In the genomic region with DNA sequence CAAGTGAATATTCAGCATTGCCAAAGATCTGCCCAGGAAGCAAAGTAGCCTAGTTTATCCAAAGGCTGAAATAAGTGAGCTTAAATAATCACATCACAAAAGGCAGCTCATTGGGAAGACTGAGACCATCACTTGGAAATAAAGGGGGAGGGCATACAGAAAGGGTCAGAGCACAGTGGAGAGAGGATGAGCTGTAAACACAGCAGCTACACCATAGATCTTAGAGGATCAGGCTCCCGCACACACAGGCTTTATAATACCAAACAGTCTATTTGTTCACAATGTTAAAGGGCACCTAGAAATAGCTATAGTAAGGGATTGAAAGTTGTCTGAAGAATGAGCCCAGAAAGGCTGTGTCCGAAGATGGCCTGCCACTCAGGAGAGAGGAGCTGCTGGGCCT, we compare ENCODE assay signal across 9 mouse cellular contexts. TPM values are rescaled to one million over a fixed set of nuclear protein-coding genes. Genes with fewer than 3 reads are reported as not detected.
DNase-seq lines count a peak whose midpoint lies in the region; ATAC-seq and TF ChIP-seq lines count a peak whose summit lies in the region.
"Had no signal": no experiment of that assay in that cellular context is flagged by ENCODE, and none has a peak within 500 bp of the region (broad histone marks: within the 10 kb centered on the region; RNA-seq: fewer than 3 reads in every experiment).

No protein-coding gene starts in this region.

- peak overlapping the region; percentile 71 for H3K9ac ChIP-seq in kidney, postnatal 0 days (ENCODE audit: low read depth, low read length)
- peak overlapping the region; percentile 78 for H3K9ac ChIP-seq in hindbrain, embryonic 16.5 days (ENCODE audit: low read depth, low read length)
- peak overlapping the region; percentile 77 for H3K9ac ChIP-seq in midbrain, embryonic 16.5 days (ENCODE audit: low read depth, low read length)

- no peak for ATAC-seq in kidney, postnatal 0 days (replicated peaks; ENCODE audit: low FRiP score, low read depth)
- 0 out of 2 replicates have a peak, but pooled peaks have one; percentile 24 for ATAC-seq in hindbrain, embryonic 16.5 days
- ATAC-seq in midbrain, embryonic 16.5 days, result no peak

- no peak for TF ChIP-seq POLR2A in cortical plate, adult 2 months (IDR thresholded peaks at IDR 0.05; ENCODE audit: extremely low read depth, insufficient read depth, low read length)

- peak overlapping the region; percentile 40 for H3K4me3 ChIP-seq in kidney, postnatal 0 days (replicated peaks; ENCODE audit: low read depth, low read length)
- peak overlapping the region; percentile 26; the same call in 1 of the 2 replicates for H3K4me3 ChIP-seq in cortical plate, adult 2 months (ENCODE audit: insufficient read depth, low read length)
- peak overlapping the region; percentile 45 for H3K4me3 ChIP-seq in hindbrain, embryonic 16.5 days (ENCODE audit: low read length)
- peak overlapping the region; percentile 43 for H3K4me3 ChIP-seq in midbrain, embryonic 16.5 days (ENCODE audit: low read depth, low read length)

- H3K4me2 ChIP-seq in kidney, postnatal 0 days (ENCODE audit: low read length), result peak overlapping the region; percentile 61
- H3K4me2 ChIP-seq in hindbrain, embryonic 16.5 days (ENCODE audit: low read length), result peak overlapping the region; percentile 80
- H3K4me2 ChIP-seq in midbrain, embryonic 16.5 days (ENCODE audit: low read length), result peak overlapping the region; percentile 80

- no peak for DNase-seq in kidney, postnatal 0 days (ENCODE audit: low spot score)
- DNase-seq in kidney, postnatal 36 days, result no peak
- no peak for DNase-seq in gastrocnemius, postnatal 4 days (ENCODE audit: low spot score in 2 of 2)
- DNase-seq in adrenal gland, postnatal 4 days (ENCODE audit: low spot score in 2 of 2), result no peak
- no peak for DNase-seq in cerebellum, postnatal 36 days
- DNase-seq: thymus, adult 18-20 months had no signal

- 19% methylated on average over 2 of the region's 2 CpGs for WGBS in kidney, postnatal 0 days
- WGBS in hindbrain, embryonic 16.5 days, result 22% methylated on average over 2 of the region's 2 CpGs
- 11% methylated on average over 2 of the region's 2 CpGs for WGBS in midbrain, embryonic 16.5 days

- H3K36me3 ChIP-seq in kidney, postnatal 0 days (ENCODE audit: insufficient read depth, low read length), result 0 out of 2 replicates have a peak, but pooled peaks cover 3% of the 10 kb centered on the region
- H3K36me3 ChIP-seq in hindbrain, embryonic 16.5 days (ENCODE audit: control insufficient read depth, insufficient read depth, low read length), result no peaks in the 10 kb centered on the region
- H3K36me3 ChIP-seq in midbrain, embryonic 16.5 days (ENCODE audit: control insufficient read depth, insufficient read depth, low read length), result peaks cover 6% of the 10 kb centered on the region; the same call in 1 of the 2 replicates

- H3K9me3 ChIP-seq in kidney, postnatal 0 days (replicated peaks; ENCODE audit: low read length), result no peaks in the 10 kb centered on the region
- H3K9me3 ChIP-seq in hindbrain, embryonic 16.5 days (ENCODE audit: control insufficient read depth, low read length), result no peaks in the 10 kb centered on the region
- H3K9me3 ChIP-seq in midbrain, embryonic 16.5 days (replicated peaks; ENCODE audit: control insufficient read depth, low read length, poor library complexity, severe bottlenecking), result no peaks in the 10 kb centered on the region

- no peaks in the 10 kb centered on the region for H3K4me1 ChIP-seq in kidney, postnatal 0 days (replicated peaks; ENCODE audit: insufficient read depth, low read length)
- H3K4me1 ChIP-seq in cortical plate, adult 2 months (ENCODE audit: control insufficient read depth, insufficient read depth, low read length), result no peaks in the 10 kb centered on the region
- H3K4me1 ChIP-seq in hindbrain, embryonic 16.5 days (ENCODE audit: control insufficient read depth, insufficient read depth, low read depth, low read length), result peaks cover 6% of the 10 kb centered on the region; the same call in 1 of the 2 replicates
- H3K4me1 ChIP-seq in midbrain, embryonic 16.5 days (ENCODE audit: control insufficient read depth, insufficient read depth, low read length), result peaks cover 7% of the 10 kb centered on the region

- no peak for TF ChIP-seq CTCF in kidney, postnatal 0 days (IDR thresholded peaks at IDR 0.05; ENCODE audit: low read depth)
- no peak for TF ChIP-seq CTCF in cortical plate, adult 2 months (IDR thresholded peaks at IDR 0.05; ENCODE audit: extremely low read depth, insufficient read depth, low read length)

- H3K27me3 ChIP-seq in kidney, postnatal 0 days (ENCODE audit: insufficient read depth, low read length), result no peaks in the 10 kb centered on the region
- H3K27me3 ChIP-seq in hindbrain, embryonic 16.5 days (replicated peaks; ENCODE audit: control insufficient read depth, insufficient read depth, low read length), result no peaks in the 10 kb centered on the region
- no peaks in the 10 kb centered on the region for H3K27me3 ChIP-seq in midbrain, embryonic 16.5 days (ENCODE audit: control insufficient read depth, insufficient read depth, low read depth, low read length)

- H3K27ac ChIP-seq in kidney, postnatal 0 days, result 0 out of 2 replicates have a peak overlapping the region, but pooled peaks have one; percentile 34
- peak overlapping the region; percentile 61; the same call in 1 of the 2 replicates for H3K27ac ChIP-seq in cortical plate, adult 2 months (ENCODE audit: insufficient read depth, low read length)
- H3K27ac ChIP-seq in hindbrain, embryonic 16.5 days (ENCODE audit: low read depth, low read length), result 0 out of 2 replicates have a peak overlapping the region, but pooled peaks have one; percentile 39
- H3K27ac ChIP-seq in midbrain, embryonic 16.5 days (ENCODE audit: low read length), result no peak overlapping the region

RNA-seq across cellular contexts. Expression of a gene that starts 21.8 kb away (rescaled TPM):
- 0.11 and 0.16 TPM in 2 replicates for polyA plus RNA-seq in kidney, postnatal 0 days (2015; fragmentation: Nextera tagmentation; extraction: Ambion mirVana)
- 0.40 and 0.42 TPM in 2 replicates for polyA plus RNA-seq in cortical plate, adult 2 months (2012; rRNA removed)
- polyA plus RNA-seq in hindbrain, embryonic 16.5 days (2015; fragmentation: Nextera tagmentation; extraction: Ambion mirVana), result 0.34 and 0.45 TPM in 2 replicates
- polyA plus RNA-seq in midbrain, embryonic 16.5 days (2015; fragmentation: Nextera tagmentation; extraction: Ambion mirVana), result 0.39 and 0.57 TPM in 2 replicates
- under 1 TPM; 0.10 to 0.17 TPM for total RNA-seq in gastrocnemius, postnatal 4 days (2021)
- under 1 TPM; 0.17 TPM for total RNA-seq in adrenal gland, postnatal 4 days (2021)

RNA-seq across cellular contexts. Expression of a gene that starts 23.7 kb away (rescaled TPM):
- 5.5 and 6.2 TPM in 2 replicates for polyA plus RNA-seq in kidney, postnatal 0 days (2015; fragmentation: Nextera tagmentation; extraction: Ambion mirVana)
- 1.9 and 2.1 TPM in 2 replicates for polyA plus RNA-seq in cortical plate, adult 2 months (2012; rRNA removed)
- polyA plus RNA-seq in hindbrain, embryonic 16.5 days (2015; fragmentation: Nextera tagmentation; extraction: Ambion mirVana), result 0.71 and 1.5 TPM in 2 replicates
- polyA plus RNA-seq in midbrain, embryonic 16.5 days (2015; fragmentation: Nextera tagmentation; extraction: Ambion mirVana), result 0.68 and 1.4 TPM in 2 replicates
- total RNA-seq in gastrocnemius, postnatal 4 days (2021), result under 1 TPM; 0.17 to 0.29 TPM
- total RNA-seq in adrenal gland, postnatal 4 days (2021), result 1 to 10 TPM; 4.4 to 5.7 TPM

RNA-seq across cellular contexts. Expression of a gene that starts 46.8 kb away (rescaled TPM):
- 19.8 and 21.0 TPM in 2 replicates for polyA plus RNA-seq in kidney, postnatal 0 days (2015; fragmentation: Nextera tagmentation; extraction: Ambion mirVana)
- polyA plus RNA-seq in cortical plate, adult 2 months (2012; rRNA removed), result 46.0 and 47.0 TPM in 2 replicates
- polyA plus RNA-seq in hindbrain, embryonic 16.5 days (2015; fragmentation: Nextera tagmentation; extraction: Ambion mirVana), result 40.3 and 51.6 TPM in 2 replicates
- polyA plus RNA-seq in midbrain, embryonic 16.5 days (2015; fragmentation: Nextera tagmentation; extraction: Ambion mirVana), result 54.5 and 58.2 TPM in 2 replicates
- total RNA-seq in gastrocnemius, postnatal 4 days (2021), result 10 to 100 TPM; 21.5 to 22.4 TPM
- 10 to 100 TPM; 29.1 to 33.1 TPM for total RNA-seq in adrenal gland, postnatal 4 days (2021)
